Mouse (Mus musculus) layer of hippocampus, adult 2 months (tissue): ENCODE measurements around the gene Rufy1. TPM values are rescaled to one million over a fixed set of nuclear protein-coding genes. Genes with fewer than 3 reads are reported as not detected.

Experiments used
- DNase-seq, 2 experiments: peaks; one replicate each; pipeline ENCODE4 v3.0.0; 2022; ENCODE audit warnings: low spot score in 2 of 2
- H3K27ac ChIP-seq: fragments of 200-600 bp; 2 replicates; pipeline ENCODE4 v1.8.1; 2022
- H3K4me3 ChIP-seq: fragments of 200-600 bp; 2 replicates; pipeline ENCODE4 v1.8.1; 2022; ENCODE audit warnings: mild to moderate bottlenecking
- CTCF ChIP-seq: fragments of 200-600 bp; conservative IDR thresholded peaks from 2 replicates; pipeline ENCODE4 v1.8.1; 2022; ENCODE audit warnings: antibody characterized with exemption, mild to moderate bottlenecking, moderate library complexity
- total RNA-seq, 2 experiments: library from RNA; stranded (reverse); gene quantifications; 2 replicates each; pipeline ENCODE4 v1.2.3; 2021

Gene Rufy1
- total RNA-seq, 2 experiments from 2014 or later: 29.2 to 29.6 TPM

- DNase-seq: no peak
- Histone ChIP-seq H3K27ac (no peak overlapping the region), H3K4me3 (no peak overlapping the region)
- no peak for TF ChIP-seq CTCF
These were observed 42.6 kb downstream of the Rufy1 start for GRCm38 (mm10) chr11:50388217-50388929.

- Histone ChIP-seq H3K27ac (no peak overlapping the region), H3K4me3 (no peak overlapping the region)
- no peak for TF ChIP-seq CTCF
- DNase-seq: no peak
These were observed 43.2 kb downstream of the Rufy1 start for GRCm38 (mm10) chr11:50387697-50388096.

GRCm38 (mm10) chr11:50387167-50387679, 43.7 kb downstream of the Rufy1 start:
- Histone ChIP-seq H3K27ac (no peak overlapping the region), H3K4me3 (no peak overlapping the region)
- no peak for DNase-seq
- TF ChIP-seq CTCF: no peak

- Histone ChIP-seq H3K27ac (no peak overlapping the region), H3K4me3 (peak overlapping the region; percentile 81)
- DNase-seq: no peak
- TF ChIP-seq CTCF: no peak
These were observed 49.6 kb downstream of the Rufy1 start for GRCm38 (mm10) chr11:50381311-50381710.

GRCm38 (mm10) chr11:50379023-50379752, 51.7 kb downstream of the Rufy1 start:
- peak overlapping the region; percentile 100; the same call in 1 of the 2 replicates for H3K27ac ChIP-seq
- peak overlapping the region; percentile 81 for H3K4me3 ChIP-seq
- DNase-seq: no peak
- no peak for TF ChIP-seq CTCF

GRCm38 (mm10) chr11:50377892-50378684, 52.8 kb downstream of the Rufy1 start:
- Histone ChIP-seq H3K4me3 (peak overlapping the region; percentile 81), H3K27ac (peak overlapping the region; percentile 100)
- peak; percentile 67 to 85 for DNase-seq
- TF ChIP-seq CTCF: peak; percentile 96

GRCm38 (mm10) chr11:50376911-50377891, 53.7 kb downstream of the Rufy1 start, which contains the start of gene Hnrnph1:
Gene Hnrnph1, plus strand, starts transcription at chr11:50376990.
- Histone ChIP-seq H3K4me3 (peak within 1 kb of the TSS; percentile 81), H3K27ac (peak within 1 kb of the TSS; percentile 100)
- no peak for TF ChIP-seq CTCF
- DNase-seq: peak; percentile 98 to 99

- H3K27ac ChIP-seq: peak overlapping the region; percentile 100
- H3K4me3 ChIP-seq: peak overlapping the region; percentile 81
- TF ChIP-seq CTCF: no peak
- no peak for DNase-seq
These were observed 54.7 kb downstream of the Rufy1 start for GRCm38 (mm10) chr11:50376156-50376790.

- Histone ChIP-seq H3K4me3 (no peak overlapping the region), H3K27ac (no peak overlapping the region)
- no peak for DNase-seq
- TF ChIP-seq CTCF: no peak
These were observed 55.5 kb downstream of the Rufy1 start for GRCm38 (mm10) chr11:50375421-50375820.

GRCm38 (mm10) chr11:50374286-50375015, 56.5 kb downstream of the Rufy1 start:
- Histone ChIP-seq H3K27ac (no peak overlapping the region), H3K4me3 (no peak overlapping the region)
- no peak for TF ChIP-seq CTCF
- DNase-seq: no peak

GRCm38 (mm10) chr11:50373621-50374020, 57.3 kb downstream of the Rufy1 start:
- no peak for DNase-seq
- TF ChIP-seq CTCF: no peak
- no peak overlapping the region for H3K4me3 ChIP-seq
- no peak overlapping the region for H3K27ac ChIP-seq
